Mouse (Mus musculus) brown adipose tissue, adult 24 weeks (tissue): ENCODE measurements around the gene Thpo. TPM values are rescaled to one million over a fixed set of nuclear protein-coding genes. Genes with fewer than 3 reads are reported as not detected.

Experiments used
- H3K27ac ChIP-seq: fragments of 200-500 bp; replicated peaks from 2 replicates; pipeline ENCODE4 v1.5.1; 2012; ENCODE audit warnings: low read depth, mild to moderate bottlenecking, low read length
- H3K4me1 ChIP-seq: fragments of 200-500 bp; 2 replicates; pipeline ENCODE4 v1.6.1; 2012; ENCODE audit warnings: low read length, mixed read lengths; ENCODE audit not compliant: control insufficient read depth, insufficient read depth, insufficient read length
- H3K4me3 ChIP-seq: fragments of 200-500 bp; 2 replicates; pipeline ENCODE4 v1.5.1; 2012; ENCODE audit warnings: low read depth, mild to moderate bottlenecking, low read length, moderate library complexity; ENCODE audit not compliant: insufficient read depth
- polyA plus RNA-seq: library from polyadenylated mRNA; stranded (reverse); fragments of >200 nt; gene quantifications from 2 replicates; pipeline ENCODE4 v1.2.4, GENCODE M21; 2012; ENCODE audit not compliant: missing spikeins, insufficient read depth, insufficient read length

Gene Thpo
- not detected in 2 replicates for polyA plus RNA-seq

DNA sequence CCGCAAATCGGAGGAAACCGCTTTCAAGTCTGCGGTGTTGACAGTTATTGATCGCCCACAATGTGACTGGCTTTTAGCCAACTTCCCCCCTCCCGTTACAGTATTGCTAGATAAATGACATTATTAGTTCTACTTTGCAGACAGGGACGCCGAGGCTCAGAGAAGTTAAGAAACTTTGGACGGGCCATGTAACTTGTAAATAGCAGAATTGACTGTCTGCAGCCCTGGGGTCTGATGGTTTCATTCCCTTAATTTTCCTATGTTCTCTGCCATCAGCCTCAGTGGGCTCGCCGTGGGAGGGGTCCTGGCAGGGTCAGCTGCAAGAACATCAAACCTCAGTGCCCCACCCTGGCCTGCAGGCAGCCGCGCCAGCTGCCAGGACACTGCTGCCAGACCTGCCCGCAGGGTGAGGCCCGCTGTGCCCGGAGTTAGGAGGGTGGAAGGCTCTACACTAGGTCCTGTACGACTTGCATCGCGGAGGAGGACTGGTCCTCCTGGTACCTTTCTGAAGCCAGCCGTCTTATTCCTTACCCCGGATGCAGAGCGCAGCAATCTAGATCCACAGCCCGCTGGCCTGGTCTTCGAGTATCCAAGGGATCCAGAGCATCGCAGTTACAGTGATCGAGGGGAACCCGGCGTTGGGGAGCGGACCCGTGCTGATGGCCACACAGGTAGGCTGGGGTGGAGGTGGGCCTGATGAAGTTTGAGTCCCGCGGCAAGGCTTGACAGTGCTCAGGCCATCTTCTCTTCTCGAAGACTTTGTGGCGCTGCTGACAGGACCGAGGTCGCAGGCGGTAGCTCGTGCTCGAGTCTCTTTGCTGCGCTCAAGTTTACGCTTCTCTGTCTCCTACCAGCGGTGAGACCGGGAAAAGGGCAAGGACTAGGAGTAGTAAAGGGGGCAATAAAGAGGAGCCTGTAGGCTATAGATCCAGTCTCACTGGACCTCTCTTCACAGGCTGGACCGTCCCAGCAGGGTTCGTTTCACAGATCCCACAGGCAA, at the start of gene Thpo:
Gene Thpo (minus strand): TSS at position 781 of the 1,000 bp plus-strand sequence.
- H3K4me1 ChIP-seq: peaks cover 5% of the 10 kb centered on the region; the same call in 1 of the 2 replicates
- no peak within 1 kb of the TSS for H3K27ac ChIP-seq

DNA sequence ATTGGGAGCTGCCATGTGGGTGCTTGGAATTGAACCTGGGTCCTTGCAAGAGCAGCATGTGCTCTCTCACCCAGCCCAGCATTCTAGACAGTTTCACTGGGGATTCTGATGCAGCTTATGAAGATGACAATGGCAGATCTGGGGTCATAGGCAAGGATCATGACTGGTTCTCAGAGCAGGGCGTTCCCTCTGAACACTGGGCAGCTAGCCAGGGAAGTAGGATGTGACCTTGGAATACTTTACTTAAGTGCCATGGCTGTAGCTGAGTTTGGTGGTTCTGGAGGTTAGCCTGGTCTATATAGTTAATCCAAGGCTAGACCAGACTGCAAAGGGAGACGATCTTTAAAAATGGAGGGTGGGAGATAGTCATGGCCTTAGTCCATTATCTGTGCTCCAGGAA, 49.6 kb upstream of the Thpo start:
- H3K27ac ChIP-seq: no peak overlapping the region
- H3K4me3 ChIP-seq: no peak overlapping the region
- H3K4me1 ChIP-seq: no peaks in the 10 kb centered on the region

More for the DNA sequence above, at the start of gene Thpo:
- H3K4me3 ChIP-seq: peak within 1 kb of the TSS; percentile 49

DNA sequence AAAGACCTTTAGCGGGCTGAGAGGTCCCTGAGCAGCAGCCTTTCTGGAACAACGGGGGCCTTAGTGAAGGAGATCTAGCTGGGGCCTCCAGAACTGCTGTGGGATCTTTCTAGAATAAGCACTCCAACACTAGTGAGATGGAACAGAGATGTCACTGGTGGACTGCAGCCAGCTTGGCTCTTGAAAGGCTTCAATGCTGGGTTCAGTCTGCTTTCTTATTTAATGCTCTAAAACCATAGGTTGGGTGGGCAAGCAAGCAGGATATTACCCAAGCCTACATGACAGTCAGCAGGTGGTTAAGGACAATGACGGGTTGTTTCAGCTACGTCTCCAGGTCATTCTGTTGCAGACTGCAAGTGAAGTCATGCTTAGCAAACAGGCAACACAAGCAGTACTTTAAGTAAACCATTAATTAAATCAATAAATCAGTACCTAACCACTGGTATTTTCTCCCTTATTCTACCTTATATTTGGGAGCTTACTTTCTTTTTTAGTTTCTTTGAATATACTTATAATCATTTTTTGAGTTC, 46.9 kb upstream of the Thpo start:
- no peaks in the 10 kb centered on the region for H3K4me1 ChIP-seq
- H3K27ac ChIP-seq: no peak overlapping the region
- H3K4me3 ChIP-seq: no peak overlapping the region

DNA sequence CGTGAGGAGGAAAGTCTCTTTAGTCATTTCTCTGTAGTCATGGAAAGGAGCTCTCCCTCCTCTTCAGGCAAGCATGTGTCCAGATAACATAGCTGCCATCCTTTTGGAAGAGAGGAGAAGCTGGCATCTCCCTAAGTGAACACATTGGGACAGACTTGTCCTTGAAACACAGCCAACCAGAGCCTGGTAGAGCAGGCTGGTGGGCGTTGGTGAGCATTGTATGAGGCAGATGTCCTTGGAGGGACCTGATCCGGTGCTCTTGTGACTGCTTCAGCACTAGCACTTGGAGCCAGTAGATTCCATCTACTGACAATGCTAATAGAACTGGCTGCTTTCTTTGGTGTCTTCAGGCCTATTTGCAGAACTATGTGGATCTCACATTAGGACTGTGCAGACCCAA, 45.5 kb upstream of the Thpo start:
- Histone ChIP-seq H3K4me3 (no peak overlapping the region), H3K27ac (no peak overlapping the region), H3K4me1 (no peaks in the 10 kb centered on the region)

DNA sequence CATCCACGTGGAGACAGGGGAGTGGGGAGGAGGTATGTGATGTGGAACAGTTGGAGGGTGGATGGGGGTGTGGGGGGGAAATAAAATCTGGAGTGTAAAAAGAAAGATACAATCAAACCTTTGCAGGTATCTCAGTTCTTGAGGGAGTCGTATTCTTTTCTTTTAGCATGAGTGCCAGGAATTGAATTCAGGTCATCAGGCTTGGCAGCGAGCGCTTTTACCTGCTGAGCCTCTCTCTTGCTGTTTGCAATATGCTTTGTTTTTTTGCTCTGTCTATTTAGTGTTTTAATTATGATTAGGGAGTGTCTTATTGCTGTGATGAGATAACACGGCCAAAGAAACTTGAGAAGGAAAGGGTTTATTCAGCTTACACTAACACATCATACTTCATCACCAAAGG, 40.7 kb upstream of the Thpo start:
- Histone ChIP-seq H3K4me1 (no peaks in the 10 kb centered on the region), H3K4me3 (no peak overlapping the region), H3K27ac (no peak overlapping the region)

DNA sequence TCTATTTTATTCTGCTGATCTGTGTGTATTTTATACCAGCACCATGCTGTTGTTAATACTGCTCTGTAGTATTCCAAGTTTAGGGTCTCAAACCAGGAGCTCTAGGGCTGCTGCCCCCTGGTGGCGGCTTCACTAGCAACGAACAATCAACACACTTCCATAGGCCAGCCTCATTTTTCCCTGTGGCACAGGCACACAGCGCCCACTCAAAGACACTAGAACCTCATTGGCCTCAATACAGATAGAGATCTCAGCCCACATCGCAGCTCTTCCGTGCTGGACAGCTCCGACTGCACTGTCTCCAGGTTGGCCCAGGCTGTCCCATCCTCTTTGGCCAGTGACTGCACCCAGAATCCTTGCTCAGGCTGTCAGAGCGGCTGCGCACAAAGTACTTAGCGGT, 30.9 kb upstream of the Thpo start:
- H3K4me1 ChIP-seq: no peaks in the 10 kb centered on the region
- H3K4me3 ChIP-seq: no peak overlapping the region
- H3K27ac ChIP-seq: no peak overlapping the region

DNA sequence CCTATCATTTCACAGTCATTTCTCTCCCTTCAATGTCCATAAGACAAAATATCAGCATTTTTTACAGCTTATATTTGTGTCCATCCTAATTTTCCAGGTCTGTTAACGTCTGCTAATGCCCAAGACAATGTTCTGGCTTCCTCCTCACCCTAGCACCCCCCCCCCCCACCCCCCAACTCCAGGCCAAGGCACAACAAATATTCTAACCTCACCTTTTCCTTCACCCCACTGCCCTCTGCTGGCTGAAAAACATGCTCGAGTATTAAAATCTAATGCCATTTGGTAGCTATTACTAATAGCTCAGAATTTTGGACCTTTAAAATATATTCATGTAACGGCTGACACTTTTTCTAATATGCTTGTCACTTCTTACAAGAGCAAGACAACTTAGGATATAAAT, 27.4 kb upstream of the Thpo start:
- no peak overlapping the region for H3K4me3 ChIP-seq
- no peaks in the 10 kb centered on the region for H3K4me1 ChIP-seq
- H3K27ac ChIP-seq: no peak overlapping the region

DNA sequence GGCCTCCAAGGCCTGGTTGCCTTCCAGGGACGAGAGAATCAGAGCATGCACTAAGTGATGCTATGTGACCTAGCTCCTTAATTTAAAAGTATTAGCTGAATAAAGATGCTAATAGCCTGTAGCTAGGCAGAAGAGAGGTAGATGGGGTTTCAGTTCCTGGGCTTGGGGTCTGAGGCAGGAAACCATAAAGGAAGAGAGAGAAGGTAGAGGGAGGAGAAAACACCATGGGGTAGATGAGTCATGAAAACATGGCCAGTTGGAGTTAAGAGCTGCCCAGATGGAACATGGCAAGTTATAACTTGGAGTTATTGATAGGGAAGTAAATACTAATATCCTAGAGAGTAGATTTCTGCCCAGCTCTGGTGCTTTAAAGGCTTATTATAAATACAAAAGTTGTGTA, 23.1 kb upstream of the Thpo start:
- H3K4me3 ChIP-seq: no peak overlapping the region
- H3K4me1 ChIP-seq: no peaks in the 10 kb centered on the region
- H3K27ac ChIP-seq: no peak overlapping the region

DNA sequence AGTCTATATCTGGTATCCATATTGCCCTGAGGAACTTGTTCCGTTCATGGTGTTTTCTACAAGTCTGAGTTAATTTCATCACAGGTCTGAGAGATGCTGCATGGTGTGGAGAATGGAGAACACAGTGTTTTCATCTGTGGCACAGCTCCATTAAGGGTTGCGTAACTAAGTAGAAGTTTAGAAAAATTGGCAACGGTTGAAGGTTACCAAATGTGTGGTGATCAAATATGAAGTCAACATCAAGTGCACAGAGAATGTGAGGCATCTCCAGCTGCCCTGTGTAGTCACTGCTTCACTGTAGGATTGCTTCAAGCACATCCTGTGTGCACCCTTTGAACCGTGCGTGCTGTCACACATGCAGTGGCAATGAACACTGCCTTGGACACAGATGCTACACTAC, 21.7 kb upstream of the Thpo start:
- no peak overlapping the region for H3K27ac ChIP-seq
- no peaks in the 10 kb centered on the region for H3K4me1 ChIP-seq
- no peak overlapping the region for H3K4me3 ChIP-seq

DNA sequence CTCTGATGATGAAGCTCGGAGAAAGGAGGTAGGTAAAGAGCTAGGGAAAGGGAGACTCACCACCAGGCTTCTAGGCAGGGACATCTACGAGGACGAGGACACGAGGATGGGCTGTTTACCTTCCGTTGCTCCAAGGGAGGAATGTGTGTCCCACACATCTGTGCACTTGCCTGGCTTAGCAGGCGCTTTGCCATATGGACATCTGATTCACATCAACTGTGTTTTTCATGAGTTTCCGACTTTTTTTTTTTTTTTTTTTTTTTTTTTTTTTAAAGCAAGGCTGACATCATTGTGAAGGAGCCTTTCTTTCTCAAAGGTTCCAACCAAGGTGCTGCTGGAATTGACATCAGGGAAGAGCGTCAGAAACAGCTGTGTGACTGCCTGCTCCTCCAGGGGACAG, 16.2 kb upstream of the Thpo start:
- H3K4me3 ChIP-seq: no peak overlapping the region
- no peaks in the 10 kb centered on the region for H3K4me1 ChIP-seq
- no peak overlapping the region for H3K27ac ChIP-seq

DNA sequence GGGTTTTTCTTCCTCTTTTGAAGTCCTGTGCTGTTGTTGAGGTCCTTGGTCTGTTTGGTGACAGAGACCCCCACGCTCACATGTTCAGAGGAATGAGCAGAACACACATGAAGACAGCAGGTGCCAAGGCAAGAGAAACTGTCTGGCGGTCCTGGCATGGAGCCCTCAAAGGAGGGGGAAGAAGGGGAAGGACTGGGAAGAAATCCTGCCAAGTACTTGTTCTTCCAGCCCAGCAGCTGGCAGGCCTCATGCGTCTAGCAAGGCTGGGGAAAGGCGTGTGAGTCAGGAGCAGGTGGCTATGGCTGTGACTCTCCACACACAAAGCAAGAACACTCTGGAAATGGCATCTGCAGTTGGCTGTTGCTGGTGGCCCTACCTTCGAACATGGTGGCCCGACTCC, 12.3 kb upstream of the Thpo start:
- Histone ChIP-seq H3K4me1 (no peaks in the 10 kb centered on the region), H3K27ac (0 out of 2 replicates have a peak overlapping the region, but pooled peaks have one; percentile 8), H3K4me3 (no peak overlapping the region)

DNA sequence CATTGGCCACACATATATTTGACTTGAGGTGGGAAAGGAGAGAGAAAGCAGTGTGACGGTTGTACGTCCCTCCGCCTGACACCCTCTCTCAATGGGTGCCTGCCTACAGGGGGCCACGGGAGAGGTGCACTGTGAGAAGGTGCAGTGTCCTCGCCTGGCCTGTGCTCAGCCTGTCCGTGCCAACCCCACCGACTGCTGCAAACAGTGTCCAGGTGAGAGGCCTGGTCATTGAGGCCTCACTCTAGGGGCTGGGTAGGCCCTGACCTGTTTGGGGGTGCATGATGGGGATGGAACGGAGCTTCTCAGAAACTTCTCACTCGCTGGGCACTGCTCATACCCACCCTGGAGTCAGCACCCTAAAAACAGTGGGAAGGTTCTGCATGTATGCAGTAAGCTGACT, 5.5 kb upstream of the Thpo start:
- Histone ChIP-seq H3K4me3 (no peak overlapping the region), H3K4me1 (no peaks in the 10 kb centered on the region), H3K27ac (no peak overlapping the region)

DNA sequence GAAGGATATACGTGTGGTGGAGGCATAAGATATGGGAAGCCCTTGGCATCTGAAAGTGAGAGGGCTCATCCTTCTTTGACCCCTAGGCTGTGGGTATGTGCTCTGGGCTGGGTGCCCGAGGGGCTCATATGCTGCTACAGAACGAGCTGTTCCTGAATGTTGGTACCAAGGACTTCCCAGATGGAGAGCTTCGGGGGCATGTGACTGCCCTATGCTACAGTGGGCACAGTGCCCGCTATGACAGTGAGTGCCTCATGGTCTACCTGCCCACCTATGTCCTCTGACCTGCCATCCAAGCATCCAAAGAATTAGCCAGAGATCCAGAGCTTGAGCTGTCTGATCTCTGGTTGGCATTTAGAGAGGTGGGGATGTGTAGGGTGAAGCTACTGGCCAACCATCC, 2.5 kb upstream of the Thpo start:
- no peak overlapping the region for H3K4me3 ChIP-seq
- peaks cover 5% of the 10 kb centered on the region; the same call in 1 of the 2 replicates for H3K4me1 ChIP-seq
- no peak overlapping the region for H3K27ac ChIP-seq

DNA sequence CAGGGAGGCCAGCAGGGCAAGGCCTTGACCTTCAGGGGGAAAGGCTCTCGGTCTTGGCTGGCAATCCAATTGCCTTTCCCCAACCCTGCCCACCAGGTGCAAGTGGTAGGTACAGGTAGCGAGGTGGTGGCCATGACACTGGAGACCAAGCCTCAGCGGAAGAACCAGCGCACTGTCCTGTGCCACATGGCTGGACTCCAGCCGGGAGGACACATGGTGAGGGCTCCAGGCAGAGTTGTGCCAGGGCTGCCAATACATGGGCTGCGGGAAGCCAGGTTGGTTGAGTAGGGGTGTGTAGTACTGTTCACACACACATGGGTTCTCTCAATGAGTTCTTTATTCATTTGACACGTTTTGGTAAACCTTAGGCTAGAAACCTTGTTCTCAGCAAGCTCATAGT, 1.9 kb upstream of the Thpo start:
- Histone ChIP-seq H3K4me1 (peaks cover 5% of the 10 kb centered on the region; the same call in 1 of the 2 replicates), H3K27ac (no peak overlapping the region), H3K4me3 (no peak overlapping the region)

DNA sequence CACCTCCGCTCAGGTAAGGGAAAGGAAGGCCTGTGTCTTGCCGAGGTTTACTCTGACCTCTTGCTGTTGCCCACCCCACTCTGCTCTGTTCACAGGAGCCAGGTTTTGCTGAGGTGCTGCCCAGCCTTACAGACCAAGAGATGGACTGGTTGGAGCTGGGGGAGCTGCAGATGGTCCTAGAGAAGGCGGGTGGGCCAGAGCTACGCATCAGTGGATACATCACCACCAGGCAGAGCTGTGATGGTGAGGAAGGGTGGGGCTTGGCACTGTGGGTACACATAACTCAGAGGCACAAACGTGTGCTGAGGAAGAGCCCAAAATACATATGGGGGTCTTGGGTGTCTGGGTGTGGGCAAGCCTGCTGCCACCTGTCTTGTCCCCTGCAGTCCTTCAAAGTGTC, 1.3 kb upstream of the Thpo start:
- no peak overlapping the region for H3K27ac ChIP-seq

More for the DNA sequence above, 1.3 kb upstream of the Thpo start:
- Histone ChIP-seq H3K4me1 (peaks cover 5% of the 10 kb centered on the region; the same call in 1 of the 2 replicates), H3K4me3 (no peak overlapping the region)
